Mouse (Mus musculus): ENCODE data around the gene Pla2r1.

Pla2r1 gene

DNA sequence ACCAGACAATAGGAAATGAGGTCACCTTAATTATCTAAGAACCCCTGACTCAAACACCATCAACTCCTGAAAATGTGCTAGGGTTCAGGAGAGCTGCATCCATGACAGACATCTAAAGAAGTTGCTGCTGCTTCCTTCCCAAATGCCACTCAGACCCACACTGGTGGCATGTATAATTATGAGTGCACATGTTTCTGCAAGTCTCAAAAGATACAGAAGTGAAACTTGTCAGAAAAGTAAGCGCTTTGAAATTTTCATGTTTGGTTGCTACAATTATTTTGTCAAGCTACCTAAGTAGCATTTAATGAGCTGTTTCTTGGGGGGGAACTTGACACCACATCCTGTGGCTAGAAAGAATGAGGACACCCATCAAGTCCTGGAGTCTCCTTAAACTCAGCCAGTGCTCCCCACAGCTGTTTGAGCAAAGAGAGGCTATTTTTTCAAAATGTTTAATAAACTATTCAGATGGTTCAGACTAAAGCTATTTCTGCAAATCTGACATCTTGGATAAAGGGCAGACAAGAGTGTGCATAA, 52.5 kb downstream of the Pla2r1 start:
- no peak for DNase-seq (ENCODE audit: low spot score)

DNA sequence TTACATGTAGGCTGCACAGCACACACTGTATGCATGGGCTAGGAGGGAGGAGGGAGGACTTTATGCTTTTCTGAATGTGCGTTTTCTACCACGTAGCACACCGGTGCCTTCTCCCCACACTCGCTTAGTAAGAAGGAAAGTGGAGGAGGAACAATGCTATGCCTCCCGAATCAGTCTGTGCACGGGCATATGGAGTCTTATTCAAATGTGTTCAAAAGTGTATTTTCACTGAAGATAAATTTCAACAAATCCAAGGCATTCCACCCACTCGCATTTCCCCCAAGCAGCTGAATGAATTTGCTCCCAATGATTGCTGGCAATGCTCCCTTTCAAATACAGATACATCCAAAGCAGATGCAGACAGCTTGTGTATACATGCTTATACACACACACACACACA, 73.2 kb downstream of the Pla2r1 start:
- no peak for DNase-seq (ENCODE audit: low spot score)

GRCm38 (mm10) chr2:60478778-60479177, 74.3 kb downstream of the Pla2r1 start:
- DNase-seq (ENCODE audit: low spot score), result no peak

- peak; percentile 32 for DNase-seq (ENCODE audit: low spot score)
These were observed 84.0 kb downstream of the Pla2r1 start for GRCm38 (mm10) chr2:60468901-60469770.

GRCm38 (mm10) chr2:60452376-60452775, 100.7 kb downstream of the Pla2r1 start:
- DNase-seq (ENCODE audit: low spot score), result peak; percentile 62

- peak; percentile 20 for DNase-seq (ENCODE audit: low spot score)
These were observed 101.9 kb downstream of the Pla2r1 start for GRCm38 (mm10) chr2:60451119-60451773.

GRCm38 (mm10) chr2:60449732-60450131, 103.4 kb downstream of the Pla2r1 start:
- no peak for DNase-seq (ENCODE audit: low spot score)

- no peak for DNase-seq (ENCODE audit: low spot score)
These were observed 108.2 kb downstream of the Pla2r1 start for GRCm38 (mm10) chr2:60444711-60445509.

- no peak for DNase-seq (ENCODE audit: low spot score)
These were observed 109.8 kb downstream of the Pla2r1 start for GRCm38 (mm10) chr2:60443279-60443678.

GRCm38 (mm10) chr2:60441875-60442274, 111.2 kb downstream of the Pla2r1 start:
- DNase-seq (ENCODE audit: low spot score), result peak; percentile 47

DNA sequence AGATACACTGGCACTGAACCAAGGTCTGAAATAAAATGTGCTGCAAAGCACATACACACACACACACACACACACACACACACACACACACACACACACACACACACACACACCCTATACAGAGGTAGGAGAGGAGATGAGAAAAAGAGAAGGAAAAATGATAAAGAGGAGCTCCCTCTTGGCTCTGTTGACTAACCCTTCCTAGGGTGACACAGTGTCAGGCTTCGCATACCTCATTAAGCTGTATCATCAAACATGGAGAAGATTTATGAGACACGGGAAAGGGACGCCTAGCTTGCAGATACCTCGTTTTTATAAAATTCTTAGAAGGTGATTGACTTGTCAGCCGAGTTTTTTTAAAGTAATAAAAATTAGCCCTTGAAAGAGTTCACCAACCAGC, 116.3 kb downstream of the Pla2r1 start:
- no peak for DNase-seq (ENCODE audit: low spot score)

- DNase-seq (ENCODE audit: low spot score), result no peak
These were observed 122.6 kb downstream of the Pla2r1 start for GRCm38 (mm10) chr2:60430315-60431021.

DNA sequence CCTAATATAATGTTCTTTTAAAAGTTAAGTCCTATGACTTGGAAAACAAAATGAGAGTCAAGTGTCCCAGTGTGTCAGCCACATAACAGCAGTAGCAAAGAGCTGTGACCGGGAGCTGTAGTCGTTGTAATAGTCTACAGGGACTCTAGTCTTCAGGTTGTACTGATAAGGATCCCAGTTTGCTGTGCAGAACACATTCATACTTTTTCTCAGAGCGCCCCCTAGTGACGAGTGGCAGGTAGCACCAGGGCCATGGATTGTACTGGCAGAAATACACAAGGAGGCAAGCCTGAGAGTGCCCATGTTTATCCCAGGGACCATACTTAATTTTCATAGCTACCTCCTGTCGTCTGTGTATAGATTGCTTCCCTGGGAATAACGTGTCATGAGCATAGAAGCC, 135.0 kb downstream of the Pla2r1 start:
- peak; percentile 87 for DNase-seq (ENCODE audit: low spot score)

DNA sequence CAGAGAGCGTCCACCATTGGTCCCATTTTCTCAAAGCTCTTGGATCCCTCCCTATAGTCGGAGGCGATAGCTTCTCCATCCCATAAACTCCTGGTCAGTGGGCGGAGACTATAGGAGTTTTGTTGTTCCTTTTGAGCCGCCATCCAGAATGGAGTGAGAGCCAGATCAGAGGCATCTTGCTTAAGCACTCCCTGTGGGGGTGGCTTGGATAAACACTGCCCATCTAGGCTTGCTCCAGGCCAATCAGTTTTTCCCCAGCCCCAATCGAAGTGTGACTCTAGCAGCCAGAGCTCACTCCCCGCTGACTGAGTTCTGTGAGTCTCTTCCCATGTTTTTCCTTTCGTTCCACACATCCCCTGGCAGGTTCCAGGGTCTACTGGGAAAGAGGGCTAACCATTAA, 138.8 kb downstream of the Pla2r1 start:
- no peak for DNase-seq (ENCODE audit: low spot score)

DNA sequence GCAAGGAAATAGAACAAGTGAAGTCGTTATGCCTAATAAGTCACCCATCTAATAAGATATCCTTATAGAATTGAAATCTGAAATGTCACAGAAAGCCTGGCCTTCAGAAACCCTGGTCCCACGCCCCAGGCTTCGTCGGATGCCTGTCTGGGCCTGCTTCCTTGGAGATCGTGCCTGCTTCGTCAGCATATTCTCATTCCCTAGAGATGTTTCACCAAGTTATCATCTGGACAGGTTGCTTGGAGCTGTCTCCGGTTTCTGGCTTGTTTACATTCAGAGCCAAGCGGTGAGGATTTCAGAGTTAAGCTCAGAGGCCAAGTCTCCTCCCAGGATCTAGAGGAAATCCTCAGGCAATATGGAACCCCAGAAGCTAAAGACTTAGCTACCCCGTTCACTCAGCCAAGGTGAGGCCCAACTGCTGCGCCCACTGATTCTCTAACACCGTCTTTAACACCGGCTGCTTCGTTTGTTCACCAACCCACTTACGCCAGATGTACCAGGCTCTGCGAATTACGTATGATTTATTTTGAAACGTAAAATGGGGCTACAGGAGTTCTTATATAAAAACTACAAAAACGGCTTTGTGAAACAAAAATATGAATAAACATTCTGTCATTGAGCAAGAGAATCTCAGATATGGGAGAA, 140.0 kb downstream of the Pla2r1 start:
- DNase-seq (ENCODE audit: low spot score), result no peak

- DNase-seq (ENCODE audit: low spot score), result no peak
These were observed 141.9 kb downstream of the Pla2r1 start for GRCm38 (mm10) chr2:60411181-60411580.

- no peak for DNase-seq (ENCODE audit: low spot score)
These were observed 142.9 kb downstream of the Pla2r1 start for GRCm38 (mm10) chr2:60409989-60410763.

DNA sequence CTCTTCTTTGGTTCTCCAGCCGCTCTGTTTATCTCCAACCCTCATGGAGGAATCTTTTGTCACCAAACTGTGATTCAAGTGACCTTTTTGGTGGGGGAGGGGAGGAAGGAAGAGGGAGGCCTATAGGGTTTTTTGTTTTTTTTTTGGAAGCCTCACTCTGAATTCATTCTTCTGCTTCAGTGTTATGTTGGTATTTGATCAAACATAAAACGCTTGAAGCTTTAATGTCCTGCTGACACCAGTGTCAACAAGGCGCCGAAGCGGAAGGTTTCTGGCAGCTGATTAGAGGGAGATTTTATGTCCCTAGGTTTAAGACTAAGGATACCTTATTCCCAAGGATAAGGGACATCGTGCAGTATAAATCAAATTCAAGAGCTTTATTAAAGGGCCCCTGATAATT, 143.9 kb downstream of the Pla2r1 start:
- DNase-seq (ENCODE audit: low spot score), result peak; percentile 35

DNA sequence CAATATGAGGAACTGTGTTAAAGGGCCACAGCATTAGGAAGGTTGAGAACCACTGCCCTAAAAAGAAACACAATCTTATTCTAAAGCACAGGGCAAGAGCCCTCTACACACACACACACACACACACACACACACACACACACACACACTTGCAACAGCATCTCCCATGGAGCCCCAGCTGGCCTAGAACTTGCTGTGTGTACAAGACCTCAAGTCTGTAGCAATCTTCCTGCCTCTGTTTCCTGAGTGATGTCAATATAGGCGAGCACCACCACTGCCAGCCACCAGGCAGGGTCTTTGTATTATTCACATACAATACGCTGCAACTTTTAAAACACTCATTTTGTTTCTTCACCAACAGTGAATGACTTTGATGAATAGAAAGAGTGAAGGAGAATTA, 145.7 kb downstream of the Pla2r1 start:
- no peak for DNase-seq (ENCODE audit: low spot score)

GRCm38 (mm10) chr2:60405431-60405830, 147.7 kb downstream of the Pla2r1 start:
- DNase-seq (ENCODE audit: low spot score), result no peak

Data from retina, embryonic 14.5 days (tissue).